Mouse (Mus musculus): ENCODE measurements around the gene Cdk5. TPM values are rescaled to one million over a fixed set of nuclear protein-coding genes. Genes with fewer than 3 reads are reported as not detected.

Cdk5 gene
- polyA plus RNA-seq, 1 experiment from 2014 or later = 62.4 TPM

GRCm38 (mm10) chr5:24412063-24412462 lies 11.3 kb downstream of the Cdk5 start:
- Histone ChIP-seq H3K4me1 (replicated peaks; ENCODE audit: control insufficient read depth, insufficient read depth, low read length) (no peaks in the 10 kb centered on the region; the same call in 1 of the 2 replicates), H3K36me3 (ENCODE audit: control insufficient read depth, insufficient read depth, low read length) (no peaks in the 10 kb centered on the region), H3K9me3 (ENCODE audit: control insufficient read depth, low read length) (no peaks in the 10 kb centered on the region), H3K27me3 (ENCODE audit: control insufficient read depth, insufficient read depth, low read length) (no peaks in the 10 kb centered on the region), H3K4me3 (ENCODE audit: low read depth, low read length) (no peak overlapping the region), H3K27ac (ENCODE audit: low read depth, low read length) (no peak overlapping the region), H3K4me2 (replicated peaks; ENCODE audit: low read depth, low read length) (no peak overlapping the region), H3K9ac (ENCODE audit: low read depth, low read length) (no peak overlapping the region)
- 87% methylated on average over 2 of the region's 2 CpGs for WGBS
- DNase-seq (ENCODE audit: low spot score) = no peak
- ATAC-seq (ENCODE audit: low FRiP score) = no peak

GRCm38 (mm10) chr5:24409466-24409865 lies 13.9 kb downstream of the Cdk5 start:
- Histone ChIP-seq H3K36me3 (ENCODE audit: control insufficient read depth, insufficient read depth, low read length) (no peaks in the 10 kb centered on the region), H3K9me3 (ENCODE audit: control insufficient read depth, low read length) (no peaks in the 10 kb centered on the region), H3K27ac (ENCODE audit: low read depth, low read length) (no peak overlapping the region), H3K27me3 (ENCODE audit: control insufficient read depth, insufficient read depth, low read length) (no peaks in the 10 kb centered on the region), H3K4me1 (replicated peaks; ENCODE audit: control insufficient read depth, insufficient read depth, low read length) (no peaks in the 10 kb centered on the region), H3K4me2 (replicated peaks; ENCODE audit: low read depth, low read length) (no peak overlapping the region), H3K4me3 (ENCODE audit: low read depth, low read length) (no peak overlapping the region), H3K9ac (ENCODE audit: low read depth, low read length) (no peak overlapping the region)
- no peak for DNase-seq (ENCODE audit: low spot score)
- 85% methylated on average over 2 of the region's 2 CpGs for WGBS
- no peak for ATAC-seq (ENCODE audit: low FRiP score)

GRCm38 (mm10) chr5:24408651-24409050 lies 14.7 kb downstream of the Cdk5 start:
- H3K36me3 ChIP-seq (ENCODE audit: control insufficient read depth, insufficient read depth, low read length) = no peaks in the 10 kb centered on the region
- H3K27me3 ChIP-seq (ENCODE audit: control insufficient read depth, insufficient read depth, low read length) = no peaks in the 10 kb centered on the region
- H3K4me1 ChIP-seq (replicated peaks; ENCODE audit: control insufficient read depth, insufficient read depth, low read length) = no peaks in the 10 kb centered on the region
- no peak for ATAC-seq (ENCODE audit: low FRiP score)
- 94% methylated on average over 13 of the region's 13 CpGs for WGBS
- H3K4me3 ChIP-seq (ENCODE audit: low read depth, low read length) = no peak overlapping the region
- no peaks in the 10 kb centered on the region for H3K9me3 ChIP-seq (ENCODE audit: control insufficient read depth, low read length)
- DNase-seq (ENCODE audit: low spot score) = no peak
- H3K27ac ChIP-seq (ENCODE audit: low read depth, low read length) = no peak overlapping the region
- H3K4me2 ChIP-seq (replicated peaks; ENCODE audit: low read depth, low read length) = no peak overlapping the region
- H3K9ac ChIP-seq (ENCODE audit: low read depth, low read length) = no peak overlapping the region

GRCm38 (mm10) chr5:24405389-24405876 lies 17.9 kb downstream of the Cdk5 start:
- Histone ChIP-seq H3K36me3 (ENCODE audit: control insufficient read depth, insufficient read depth, low read length) (no peaks in the 10 kb centered on the region), H3K9ac (ENCODE audit: low read depth, low read length) (no peak overlapping the region), H3K4me3 (ENCODE audit: low read depth, low read length) (no peak overlapping the region), H3K27me3 (ENCODE audit: control insufficient read depth, insufficient read depth, low read length) (no peaks in the 10 kb centered on the region), H3K9me3 (ENCODE audit: control insufficient read depth, low read length) (no peaks in the 10 kb centered on the region), H3K27ac (ENCODE audit: low read depth, low read length) (no peak overlapping the region), H3K4me1 (replicated peaks; ENCODE audit: control insufficient read depth, insufficient read depth, low read length) (no peaks in the 10 kb centered on the region), H3K4me2 (replicated peaks; ENCODE audit: low read depth, low read length) (no peak overlapping the region)
- no peak for ATAC-seq (ENCODE audit: low FRiP score)
- DNase-seq (ENCODE audit: low spot score) = no peak
- WGBS = 67% methylated on average over 3 of the region's 3 CpGs

- no peak overlapping the region for H3K9ac ChIP-seq (ENCODE audit: low read depth, low read length)
- no peak overlapping the region for H3K4me2 ChIP-seq (replicated peaks; ENCODE audit: low read depth, low read length)
- H3K9me3 ChIP-seq (ENCODE audit: control insufficient read depth, low read length) = no peaks in the 10 kb centered on the region
- no peak overlapping the region for H3K27ac ChIP-seq (ENCODE audit: low read depth, low read length)
- H3K4me3 ChIP-seq (ENCODE audit: low read depth, low read length) = no peak overlapping the region
- ATAC-seq (ENCODE audit: low FRiP score) (no peak), DNase-seq (ENCODE audit: low spot score) (no peak)
- no peaks in the 10 kb centered on the region for H3K36me3 ChIP-seq (ENCODE audit: control insufficient read depth, insufficient read depth, low read length)
- 81% methylated on average over 6 of the region's 6 CpGs for WGBS
- no peaks in the 10 kb centered on the region for H3K27me3 ChIP-seq (ENCODE audit: control insufficient read depth, insufficient read depth, low read length)
- H3K4me1 ChIP-seq (replicated peaks; ENCODE audit: control insufficient read depth, insufficient read depth, low read length) = no peaks in the 10 kb centered on the region
Observed at GRCm38 (mm10) chr5:24404594-24405360, 18.6 kb downstream of the Cdk5 start.

- ATAC-seq (ENCODE audit: low FRiP score) (no peak), DNase-seq (ENCODE audit: low spot score) (no peak)
- 91% methylated on average over 9 of the region's 9 CpGs for WGBS
- Histone ChIP-seq H3K9ac (ENCODE audit: low read depth, low read length) (no peak overlapping the region), H3K27me3 (ENCODE audit: control insufficient read depth, insufficient read depth, low read length) (no peaks in the 10 kb centered on the region), H3K4me1 (replicated peaks; ENCODE audit: control insufficient read depth, insufficient read depth, low read length) (no peaks in the 10 kb centered on the region), H3K9me3 (ENCODE audit: control insufficient read depth, low read length) (no peaks in the 10 kb centered on the region), H3K4me3 (ENCODE audit: low read depth, low read length) (no peak overlapping the region), H3K4me2 (replicated peaks; ENCODE audit: low read depth, low read length) (no peak overlapping the region), H3K36me3 (ENCODE audit: control insufficient read depth, insufficient read depth, low read length) (no peaks in the 10 kb centered on the region), H3K27ac (ENCODE audit: low read depth, low read length) (no peak overlapping the region)
Observed at GRCm38 (mm10) chr5:24401969-24402368, 21.4 kb downstream of the Cdk5 start.

- Histone ChIP-seq H3K27me3 (ENCODE audit: control insufficient read depth, insufficient read depth, low read length) (no peaks in the 10 kb centered on the region), H3K9ac (ENCODE audit: low read depth, low read length) (no peak overlapping the region), H3K4me2 (replicated peaks; ENCODE audit: low read depth, low read length) (no peak overlapping the region), H3K36me3 (ENCODE audit: control insufficient read depth, insufficient read depth, low read length) (no peaks in the 10 kb centered on the region), H3K4me3 (ENCODE audit: low read depth, low read length) (no peak overlapping the region), H3K27ac (ENCODE audit: low read depth, low read length) (no peak overlapping the region), H3K9me3 (ENCODE audit: control insufficient read depth, low read length) (no peaks in the 10 kb centered on the region), H3K4me1 (replicated peaks; ENCODE audit: control insufficient read depth, insufficient read depth, low read length) (no peaks in the 10 kb centered on the region)
- DNase-seq (ENCODE audit: low spot score) (no peak), ATAC-seq (ENCODE audit: low FRiP score) (no peak)
- WGBS = 85% methylated on average over 5 of the region's 5 CpGs
Observed at GRCm38 (mm10) chr5:24400911-24401605, 22.3 kb downstream of the Cdk5 start.

- H3K4me1 ChIP-seq (replicated peaks; ENCODE audit: control insufficient read depth, insufficient read depth, low read length) = no peaks in the 10 kb centered on the region
- no peak overlapping the region for H3K27ac ChIP-seq (ENCODE audit: low read depth, low read length)
- H3K4me3 ChIP-seq (ENCODE audit: low read depth, low read length) = no peak overlapping the region
- no peak overlapping the region for H3K9ac ChIP-seq (ENCODE audit: low read depth, low read length)
- H3K9me3 ChIP-seq (ENCODE audit: control insufficient read depth, low read length) = no peaks in the 10 kb centered on the region
- 90% methylated on average over 11 of the region's 11 CpGs for WGBS
- no peak overlapping the region for H3K4me2 ChIP-seq (replicated peaks; ENCODE audit: low read depth, low read length)
- DNase-seq (ENCODE audit: low spot score) = no peak
- no peak for ATAC-seq (ENCODE audit: low FRiP score)
- H3K27me3 ChIP-seq (ENCODE audit: control insufficient read depth, insufficient read depth, low read length) = no peaks in the 10 kb centered on the region
- no peaks in the 10 kb centered on the region for H3K36me3 ChIP-seq (ENCODE audit: control insufficient read depth, insufficient read depth, low read length)
Observed at GRCm38 (mm10) chr5:24400362-24400761, 23.0 kb downstream of the Cdk5 start.

GRCm38 (mm10) chr5:24399686-24400085 lies 23.6 kb downstream of the Cdk5 start:
- no peak overlapping the region for H3K4me2 ChIP-seq (replicated peaks; ENCODE audit: low read depth, low read length)
- no peak overlapping the region for H3K9ac ChIP-seq (ENCODE audit: low read depth, low read length)
- no peak overlapping the region for H3K27ac ChIP-seq (ENCODE audit: low read depth, low read length)
- H3K27me3 ChIP-seq (ENCODE audit: control insufficient read depth, insufficient read depth, low read length) = no peaks in the 10 kb centered on the region
- no peak overlapping the region for H3K4me3 ChIP-seq (ENCODE audit: low read depth, low read length)
- H3K36me3 ChIP-seq (ENCODE audit: control insufficient read depth, insufficient read depth, low read length) = no peaks in the 10 kb centered on the region
- no peaks in the 10 kb centered on the region for H3K9me3 ChIP-seq (ENCODE audit: control insufficient read depth, low read length)
- ATAC-seq (ENCODE audit: low FRiP score) (no peak), DNase-seq (ENCODE audit: low spot score) (no peak)
- 88% methylated on average over 10 of the region's 10 CpGs for WGBS
- no peaks in the 10 kb centered on the region for H3K4me1 ChIP-seq (replicated peaks; ENCODE audit: control insufficient read depth, insufficient read depth, low read length)
